Mouse (Mus musculus): Measurements from ENCODE around the gene Trim42. TPM values are rescaled to one million over a fixed set of nuclear protein-coding genes. Genes with fewer than 3 reads are reported as not detected.

Trim42 gene
- not detected in 2 replicates for polyA plus RNA-seq (2015; fragmentation: Nextera tagmentation; extraction: Ambion mirVana)

DNA sequence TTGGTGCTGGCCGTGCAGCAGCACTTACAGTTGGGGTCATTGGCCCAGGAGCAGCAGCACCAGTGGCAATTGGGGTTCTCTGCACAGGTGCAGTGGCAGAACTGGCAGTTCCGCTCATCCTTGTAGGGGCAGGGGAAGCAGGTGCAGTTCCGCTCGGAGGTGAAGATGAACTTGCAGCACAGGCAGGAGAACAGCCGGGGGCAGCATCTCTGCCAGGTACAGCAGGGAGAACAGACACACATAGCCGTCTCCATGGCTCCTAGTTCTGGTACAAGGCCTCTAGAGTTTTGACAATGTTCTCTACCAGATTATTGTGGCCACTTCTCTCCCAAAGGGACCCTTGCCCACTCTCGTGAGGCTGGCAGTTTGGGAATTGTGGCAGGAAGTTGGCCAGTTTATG, at the start of gene Trim42:
TSS of gene Trim42 (minus strand) at position 368 of the 400 bp plus-strand sequence.

All from neural tube, postnatal 0 days (tissue).